Mouse (Mus musculus) frontal cortex, postnatal 14 days (tissue): ENCODE measurements around the gene Nckap5.

Experiments
- DNase-seq, 2 experiments: peaks; one replicate each; pipeline ENCODE4 v3.0.0; 2022; ENCODE audit warnings: low spot score in 2 of 2

Gene Nckap5

GRCm38 (mm10) chr1:125910211-125910870 is 920.3 kb downstream of the Nckap5 start:
- peak; percentile 9 to 21 for DNase-seq

GRCm38 (mm10) chr1:125893158-125893557 is 937.4 kb downstream of the Nckap5 start:
- DNase-seq = no peak

GRCm38 (mm10) chr1:125870056-125870455 is 960.5 kb downstream of the Nckap5 start:
- DNase-seq = no peak
